Mouse (Mus musculus): Measurements from ENCODE around the gene Igf1r. TPM values are rescaled to one million over a fixed set of nuclear protein-coding genes. Genes with fewer than 3 reads are reported as not detected.
A peak's percentile ranks its signal among the peaks of the same experiment; 100 is the strongest.

The Igf1r gene
- polyA plus RNA-seq, 1 experiment from 2014 or later, result 6.8 TPM

- peaks cover 14% of the 10 kb centered on the region; the same call in 1 of the 2 replicates for H3K4me1 ChIP-seq (replicated peaks; ENCODE audit: control insufficient read depth, insufficient read depth)
- no peak for TF ChIP-seq EP300 (optimal IDR thresholded peaks at IDR 0.05)
- no peak for TF ChIP-seq CTCF (IDR thresholded peaks at IDR 0.05; ENCODE audit: low read depth)
- no peaks in the 10 kb centered on the region for H3K36me3 ChIP-seq (ENCODE audit: control insufficient read depth, insufficient read depth, low read length)
- no peak overlapping the region for H3K4me3 ChIP-seq (ENCODE audit: low read depth, low read length)
- 26% methylated on average over 12 of the region's 12 CpGs for WGBS
- no peak overlapping the region for H3K9ac ChIP-seq (ENCODE audit: low read length)
- H3K4me2 ChIP-seq (replicated peaks; ENCODE audit: low read depth), result no peak overlapping the region
- no peaks in the 10 kb centered on the region for H3K27me3 ChIP-seq (ENCODE audit: control insufficient read depth, insufficient read depth, low read length)
- ATAC-seq (ENCODE audit: low FRiP score, low TSS enrichment), result no peak
- no peaks in the 10 kb centered on the region for H3K9me3 ChIP-seq (ENCODE audit: control insufficient read depth, low read length)
- H3K27ac ChIP-seq (replicated peaks), result no peak overlapping the region
- no peak for DNase-seq (ENCODE audit: low spot score)
These were observed 43.8 kb downstream of the Igf1r start for GRCm38 (mm10) chr7:67996202-67996960.

DNA sequence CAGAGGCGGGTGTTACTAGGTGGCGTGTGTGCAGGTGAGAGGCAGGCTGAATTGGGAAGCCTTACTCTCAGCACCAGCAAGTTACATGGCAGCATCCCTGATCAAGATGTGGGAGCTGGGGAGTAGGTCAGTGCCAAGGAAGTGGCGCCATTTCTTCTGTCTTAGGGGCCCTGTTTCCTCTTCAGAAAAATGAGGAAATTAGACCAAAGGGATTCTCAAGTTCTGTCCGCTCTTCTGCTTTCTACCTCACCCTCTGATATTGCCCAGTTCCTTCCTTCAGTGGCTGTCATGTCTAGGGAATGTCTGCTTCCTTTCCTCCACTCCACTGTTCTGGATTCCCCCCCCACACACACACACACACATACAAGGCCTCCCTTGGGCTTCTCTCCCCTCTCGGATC, 48.6 kb downstream of the Igf1r start:
- H3K4me3 ChIP-seq (ENCODE audit: low read depth, low read length), result no peak overlapping the region
- 91% methylated on average over 5 of the region's 5 CpGs for WGBS
- H3K4me2 ChIP-seq (replicated peaks; ENCODE audit: low read depth), result no peak overlapping the region
- H3K27me3 ChIP-seq (ENCODE audit: control insufficient read depth, insufficient read depth, low read length), result no peaks in the 10 kb centered on the region
- no peak for DNase-seq (ENCODE audit: low spot score)
- H3K4me1 ChIP-seq (replicated peaks; ENCODE audit: control insufficient read depth, insufficient read depth), result peaks cover 9% of the 10 kb centered on the region; the same call in 1 of the 2 replicates
- no peak overlapping the region for H3K27ac ChIP-seq (replicated peaks)
- no peak overlapping the region for H3K9ac ChIP-seq (ENCODE audit: low read length)
- no peaks in the 10 kb centered on the region for H3K36me3 ChIP-seq (ENCODE audit: control insufficient read depth, insufficient read depth, low read length)
- TF ChIP-seq CTCF (IDR thresholded peaks at IDR 0.05; ENCODE audit: low read depth), result no peak
- no peak for TF ChIP-seq EP300 (optimal IDR thresholded peaks at IDR 0.05)
- no peaks in the 10 kb centered on the region for H3K9me3 ChIP-seq (ENCODE audit: control insufficient read depth, low read length)
- ATAC-seq (ENCODE audit: low FRiP score, low TSS enrichment), result no peak

- peaks cover 2% of the 10 kb centered on the region; the same call in 1 of the 2 replicates for H3K36me3 ChIP-seq (ENCODE audit: control insufficient read depth, insufficient read depth, low read length)
- H3K9me3 ChIP-seq (ENCODE audit: control insufficient read depth, low read length), result no peaks in the 10 kb centered on the region
- no peak overlapping the region for H3K4me2 ChIP-seq (replicated peaks; ENCODE audit: low read depth)
- H3K27ac ChIP-seq (replicated peaks), result no peak overlapping the region
- no peak for TF ChIP-seq EP300 (optimal IDR thresholded peaks at IDR 0.05)
- TF ChIP-seq CTCF (IDR thresholded peaks at IDR 0.05; ENCODE audit: low read depth), result no peak
- no peak overlapping the region for H3K9ac ChIP-seq (ENCODE audit: low read length)
- ATAC-seq (ENCODE audit: low FRiP score, low TSS enrichment) (no peak), DNase-seq (ENCODE audit: low spot score) (no peak)
- no peaks in the 10 kb centered on the region for H3K27me3 ChIP-seq (ENCODE audit: control insufficient read depth, insufficient read depth, low read length)
- no peaks in the 10 kb centered on the region for H3K4me1 ChIP-seq (replicated peaks; ENCODE audit: control insufficient read depth, insufficient read depth)
- no peak overlapping the region for H3K4me3 ChIP-seq (ENCODE audit: low read depth, low read length)
- 88% methylated on average over 7 of the region's 7 CpGs for WGBS
These were observed 53.4 kb downstream of the Igf1r start for GRCm38 (mm10) chr7:68006074-68006473.

GRCm38 (mm10) chr7:68006496-68006895, 53.9 kb downstream of the Igf1r start:
- DNase-seq (ENCODE audit: low spot score), result no peak
- ATAC-seq (ENCODE audit: low FRiP score, low TSS enrichment), result no peak
- no peaks in the 10 kb centered on the region for H3K27me3 ChIP-seq (ENCODE audit: control insufficient read depth, insufficient read depth, low read length)
- no peak overlapping the region for H3K4me2 ChIP-seq (replicated peaks; ENCODE audit: low read depth)
- no peaks in the 10 kb centered on the region for H3K4me1 ChIP-seq (replicated peaks; ENCODE audit: control insufficient read depth, insufficient read depth)
- H3K36me3 ChIP-seq (ENCODE audit: control insufficient read depth, insufficient read depth, low read length), result peaks cover 2% of the 10 kb centered on the region; the same call in 1 of the 2 replicates
- H3K9me3 ChIP-seq (ENCODE audit: control insufficient read depth, low read length), result no peaks in the 10 kb centered on the region
- H3K4me3 ChIP-seq (ENCODE audit: low read depth, low read length), result no peak overlapping the region
- H3K27ac ChIP-seq (replicated peaks), result no peak overlapping the region
- 86% methylated on average over 6 of the region's 6 CpGs for WGBS
- TF ChIP-seq CTCF (IDR thresholded peaks at IDR 0.05; ENCODE audit: low read depth) (no peak), EP300 (optimal IDR thresholded peaks at IDR 0.05) (no peak)
- no peak overlapping the region for H3K9ac ChIP-seq (ENCODE audit: low read length)

DNA sequence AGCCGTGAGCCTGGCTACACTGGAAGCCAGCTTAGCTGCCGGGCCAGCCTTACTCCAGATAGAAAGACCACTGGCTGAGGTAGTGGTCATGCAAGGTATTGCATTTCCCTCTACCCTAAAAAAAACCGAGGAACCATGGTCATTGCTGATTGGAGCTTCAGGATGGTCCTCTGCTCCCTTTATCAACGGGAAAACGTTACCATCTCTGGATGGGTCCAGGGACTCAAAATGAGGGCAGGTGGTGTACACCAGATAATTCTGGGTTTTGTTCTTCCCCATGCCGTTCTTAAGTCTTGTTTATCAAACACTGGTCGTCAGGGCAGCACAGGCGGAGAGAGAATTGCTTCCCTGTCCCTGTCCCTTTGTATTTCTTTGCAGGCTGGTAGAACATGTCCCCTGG, 57.0 kb downstream of the Igf1r start:
- Histone ChIP-seq H3K9me3 (ENCODE audit: control insufficient read depth, low read length) (no peaks in the 10 kb centered on the region), H3K36me3 (ENCODE audit: control insufficient read depth, insufficient read depth, low read length) (peaks cover 2% of the 10 kb centered on the region; the same call in 1 of the 2 replicates), H3K27ac (replicated peaks) (no peak overlapping the region), H3K4me2 (replicated peaks; ENCODE audit: low read depth) (no peak overlapping the region), H3K27me3 (ENCODE audit: control insufficient read depth, insufficient read depth, low read length) (no peaks in the 10 kb centered on the region), H3K4me3 (ENCODE audit: low read depth, low read length) (no peak overlapping the region), H3K4me1 (replicated peaks; ENCODE audit: control insufficient read depth, insufficient read depth) (no peaks in the 10 kb centered on the region; the same call in 1 of the 2 replicates), H3K9ac (ENCODE audit: low read length) (no peak overlapping the region)
- peak; percentile 16; the same call in 1 of the 2 replicates for TF ChIP-seq CTCF (IDR thresholded peaks at IDR 0.05; ENCODE audit: low read depth)
- no peak for TF ChIP-seq EP300 (optimal IDR thresholded peaks at IDR 0.05)
- 74% methylated on average over 8 of the region's 8 CpGs for WGBS
- DNase-seq (ENCODE audit: low spot score) (no peak), ATAC-seq (ENCODE audit: low FRiP score, low TSS enrichment) (no peak)

GRCm38 (mm10) chr7:68010168-68010567, 57.5 kb downstream of the Igf1r start:
- no peak for TF ChIP-seq CTCF (IDR thresholded peaks at IDR 0.05; ENCODE audit: low read depth)
- TF ChIP-seq EP300 (optimal IDR thresholded peaks at IDR 0.05), result no peak
- Histone ChIP-seq H3K4me1 (replicated peaks; ENCODE audit: control insufficient read depth, insufficient read depth) (no peaks in the 10 kb centered on the region; the same call in 1 of the 2 replicates), H3K9ac (ENCODE audit: low read length) (no peak overlapping the region), H3K27ac (replicated peaks) (no peak overlapping the region), H3K4me2 (replicated peaks; ENCODE audit: low read depth) (no peak overlapping the region), H3K27me3 (ENCODE audit: control insufficient read depth, insufficient read depth, low read length) (no peaks in the 10 kb centered on the region), H3K9me3 (ENCODE audit: control insufficient read depth, low read length) (no peaks in the 10 kb centered on the region), H3K36me3 (ENCODE audit: control insufficient read depth, insufficient read depth, low read length) (peaks cover 2% of the 10 kb centered on the region; the same call in 1 of the 2 replicates), H3K4me3 (ENCODE audit: low read depth, low read length) (no peak overlapping the region)
- ATAC-seq (ENCODE audit: low FRiP score, low TSS enrichment), result no peak
- 79% methylated on average over 7 of the region's 7 CpGs for WGBS
- DNase-seq (ENCODE audit: low spot score), result no peak
